Mouse (Mus musculus): ENCODE measurements at regions not wholly inside any gene's neighbourhood (a gene's known extent, or its start where the extent isn't known, plus 50 kb on each side); places are given as distances from the start of the nearest gene placed in this dataset.

DNA sequence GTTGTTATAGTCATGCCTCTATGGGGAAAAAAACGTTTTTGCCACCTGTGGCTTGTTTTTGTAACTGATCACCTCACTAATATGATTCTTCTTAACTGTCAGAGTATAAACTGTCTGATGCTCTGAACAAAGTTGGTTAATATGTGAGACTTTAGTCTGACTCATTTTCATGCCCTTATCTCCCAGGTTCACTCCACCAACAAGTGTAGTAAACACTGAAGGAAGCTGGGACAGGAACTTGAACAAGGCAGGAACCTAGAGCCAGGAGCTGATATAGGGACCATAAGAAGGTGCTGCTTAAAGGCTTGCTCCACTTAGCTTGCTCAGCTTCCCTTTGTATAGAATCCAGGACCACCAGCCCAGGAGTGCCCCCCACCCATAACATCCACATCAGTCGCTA lies 124.0 kb upstream of the Itga4 start:
- no peak overlapping the region for H3K4me3 ChIP-seq (ENCODE audit: insufficient read depth, low read depth, low read length)
- no peaks in the 10 kb centered on the region for H3K4me1 ChIP-seq (ENCODE audit: control insufficient read depth, insufficient read depth, insufficient read length, low read length)
- H3K27ac ChIP-seq (replicated peaks; ENCODE audit: low read depth, low read length) = 0 out of 2 replicates have a peak overlapping the region, but pooled peaks have one; percentile 7

DNA sequence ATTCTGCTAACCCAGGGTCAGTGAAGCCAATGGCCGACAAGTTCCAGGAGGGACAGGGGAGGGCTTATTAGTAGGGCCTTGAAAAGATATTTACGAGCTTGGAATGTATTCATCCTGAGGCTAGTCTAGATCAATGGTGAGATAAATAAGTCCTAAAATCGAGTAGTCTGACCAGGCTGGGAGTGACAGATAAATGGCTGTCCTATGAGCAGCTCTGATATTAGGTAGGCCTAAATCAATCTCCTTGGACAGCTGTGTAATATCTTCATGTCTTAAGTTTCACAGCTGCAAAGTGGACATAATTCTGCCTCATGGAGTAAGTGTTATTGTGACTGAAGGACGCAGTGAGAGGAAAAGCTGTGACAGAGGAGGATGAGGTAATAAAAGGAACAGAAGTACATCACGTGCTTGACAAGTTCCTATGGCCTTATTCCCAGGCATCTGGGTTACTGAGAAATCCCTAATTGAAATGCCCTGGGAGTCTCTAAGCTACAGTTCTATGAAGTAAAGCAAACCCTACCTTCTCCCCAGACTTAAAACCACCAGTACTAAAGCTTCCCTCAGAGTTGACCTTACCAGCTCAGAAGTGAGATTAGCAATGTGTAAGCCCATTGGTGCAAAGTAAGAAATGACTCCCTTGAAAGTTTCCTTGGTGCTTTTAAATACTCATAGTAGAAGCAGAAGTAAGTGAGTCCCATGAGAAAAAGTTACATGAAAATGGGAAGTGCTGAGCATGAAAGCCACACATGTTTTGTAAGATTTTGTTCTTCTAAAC lies 123.3 kb upstream of the Itga4 start:
- Histone ChIP-seq H3K4me1 (ENCODE audit: control insufficient read depth, insufficient read depth, insufficient read length, low read length) (no peaks in the 10 kb centered on the region), H3K27ac (replicated peaks; ENCODE audit: low read depth, low read length) (peak overlapping the region; percentile 7; the same call in 1 of the 2 replicates), H3K4me3 (ENCODE audit: insufficient read depth, low read depth, low read length) (no peak overlapping the region)

DNA sequence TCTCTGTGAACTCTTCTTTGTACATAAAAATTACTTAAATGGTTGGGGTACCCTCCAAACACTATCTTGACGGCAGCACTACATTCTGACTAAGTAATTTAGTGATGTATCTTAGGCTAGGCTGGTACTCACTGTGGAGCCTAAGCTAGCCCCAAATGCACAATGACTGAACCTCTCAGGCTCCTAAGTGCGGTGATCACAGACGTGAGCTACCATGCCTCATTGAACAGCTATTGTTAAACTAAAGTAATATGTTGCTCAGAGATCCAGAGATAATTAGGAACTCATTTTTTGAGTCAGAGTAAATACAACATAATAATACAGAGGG lies 122.7 kb upstream of the Itga4 start:
- Histone ChIP-seq H3K4me1 (ENCODE audit: control insufficient read depth, insufficient read depth, insufficient read length, low read length) (no peaks in the 10 kb centered on the region), H3K4me3 (ENCODE audit: insufficient read depth, low read depth, low read length) (no peak overlapping the region), H3K27ac (replicated peaks; ENCODE audit: low read depth, low read length) (no peak overlapping the region)

DNA sequence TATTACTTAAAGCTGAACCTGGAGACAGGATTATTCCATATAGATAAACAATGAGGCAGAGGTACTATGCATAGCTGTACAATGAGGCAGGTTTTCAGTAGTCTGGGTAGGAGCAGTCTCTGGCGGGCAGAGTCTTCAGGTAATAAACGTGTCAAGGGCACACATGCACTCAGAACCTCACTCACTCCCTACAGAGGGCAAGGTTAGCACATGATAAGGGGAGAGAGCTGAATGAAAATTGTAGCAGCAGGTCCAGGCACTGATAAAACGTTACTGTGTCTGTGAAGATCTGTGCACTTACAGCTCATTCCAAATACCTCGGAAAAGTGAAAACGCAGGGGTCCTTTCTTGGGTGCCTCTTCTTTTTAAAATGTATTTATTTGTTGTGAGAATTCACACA lies 120.9 kb upstream of the Itga4 start:
- H3K27ac ChIP-seq (replicated peaks; ENCODE audit: low read depth, low read length) = no peak overlapping the region

DNA sequence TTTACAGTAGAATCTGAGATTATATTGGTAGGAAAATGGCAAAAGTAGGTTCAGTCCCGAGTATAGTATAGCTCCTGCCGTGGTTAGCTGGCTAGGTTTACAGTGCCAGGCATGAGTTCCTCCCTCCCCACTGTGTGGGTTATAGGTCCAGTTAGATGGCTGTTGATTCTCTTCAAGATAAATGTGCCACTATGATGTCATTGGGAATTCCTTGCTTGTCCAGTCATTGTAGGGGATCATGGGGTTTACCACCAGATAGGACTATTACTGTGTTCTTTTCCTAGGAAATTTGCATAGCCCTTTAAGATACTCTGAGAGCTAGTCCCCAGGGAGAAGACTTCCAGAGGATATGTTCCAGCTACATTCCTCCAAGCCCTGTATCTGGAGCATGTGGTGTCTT lies 119.2 kb upstream of the Itga4 start:
- H3K27ac ChIP-seq (replicated peaks; ENCODE audit: low read depth, low read length) = no peak overlapping the region
- H3K4me3 ChIP-seq (ENCODE audit: insufficient read depth, low read depth, low read length) = no peak overlapping the region
- no peaks in the 10 kb centered on the region for H3K4me1 ChIP-seq (ENCODE audit: control insufficient read depth, insufficient read depth, insufficient read length, low read length)

More for the DNA sequence above, 120.9 kb upstream of the Itga4 start:
- H3K4me1 ChIP-seq (ENCODE audit: control insufficient read depth, insufficient read depth, insufficient read length, low read length) = no peaks in the 10 kb centered on the region
- no peak overlapping the region for H3K4me3 ChIP-seq (ENCODE audit: insufficient read depth, low read depth, low read length)

DNA sequence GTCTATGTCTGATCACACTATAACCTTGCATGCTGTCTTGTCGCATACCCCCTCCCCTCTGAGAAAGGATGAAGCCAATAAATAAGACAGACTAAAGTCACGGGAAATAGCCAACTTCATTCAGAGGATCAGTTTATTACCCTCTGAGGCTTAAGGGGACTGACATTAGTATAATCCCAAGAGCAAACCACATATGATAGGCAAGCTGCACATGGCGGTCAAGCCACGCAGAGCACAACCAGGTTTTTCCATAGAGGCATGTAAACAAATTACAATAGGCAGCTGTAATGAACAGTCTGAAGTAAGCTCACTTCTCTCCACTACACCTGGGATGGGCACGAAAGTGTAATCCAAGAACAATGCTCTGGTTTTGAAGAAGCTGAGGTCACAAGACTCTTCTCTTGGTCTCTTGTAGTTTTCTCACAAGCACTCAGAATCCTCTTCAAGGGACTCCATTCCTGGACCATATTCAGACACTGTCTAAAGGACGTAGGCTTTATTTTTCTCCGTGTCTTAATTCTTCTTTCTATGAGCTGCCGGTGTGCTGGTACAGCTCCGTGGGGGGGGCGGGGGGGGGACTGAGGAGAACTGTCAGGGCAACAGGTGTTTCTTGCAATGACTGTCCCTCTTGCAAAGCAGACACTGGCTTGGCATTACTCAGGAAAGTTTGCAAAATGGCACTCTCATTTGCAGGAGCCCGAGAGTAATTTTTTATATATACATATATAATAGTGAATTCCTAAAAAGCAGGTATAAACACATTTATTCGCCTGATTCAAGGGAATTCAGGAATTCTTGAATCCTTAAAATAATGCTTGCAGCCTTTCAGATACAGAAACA lies 118.4 kb upstream of the Itga4 start:
- no peak overlapping the region for H3K27ac ChIP-seq (replicated peaks; ENCODE audit: low read depth, low read length)
- H3K4me1 ChIP-seq (ENCODE audit: control insufficient read depth, insufficient read depth, insufficient read length, low read length) = no peaks in the 10 kb centered on the region
- no peak overlapping the region for H3K4me3 ChIP-seq (ENCODE audit: insufficient read depth, low read depth, low read length)

DNA sequence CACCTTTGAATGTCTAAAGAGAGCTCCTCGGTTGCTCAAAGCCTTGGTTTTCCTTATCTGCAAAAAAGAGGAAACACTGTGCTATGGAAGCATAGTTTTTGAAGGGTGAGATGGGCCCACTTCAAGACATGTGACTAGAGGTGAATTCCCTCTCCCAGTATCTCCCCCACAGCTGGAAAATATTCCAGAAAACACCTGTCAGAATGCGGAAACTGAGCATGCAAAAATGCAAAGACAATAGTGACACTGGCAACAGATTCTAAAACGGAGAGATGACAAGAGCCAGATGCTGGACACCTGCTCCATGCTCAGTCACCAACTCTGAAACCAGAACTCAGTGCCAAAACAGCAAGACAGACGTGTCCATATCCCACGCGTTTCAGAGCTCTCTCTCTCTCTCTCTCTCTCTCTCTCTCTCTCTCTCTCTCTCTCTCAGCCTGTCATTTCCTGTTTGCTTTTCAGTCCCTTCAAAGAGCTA lies 117.5 kb upstream of the Itga4 start:
- Histone ChIP-seq H3K4me1 (ENCODE audit: control insufficient read depth, insufficient read depth, insufficient read length, low read length) (no peaks in the 10 kb centered on the region), H3K27ac (replicated peaks; ENCODE audit: low read depth, low read length) (no peak overlapping the region), H3K4me3 (ENCODE audit: insufficient read depth, low read depth, low read length) (no peak overlapping the region)

DNA sequence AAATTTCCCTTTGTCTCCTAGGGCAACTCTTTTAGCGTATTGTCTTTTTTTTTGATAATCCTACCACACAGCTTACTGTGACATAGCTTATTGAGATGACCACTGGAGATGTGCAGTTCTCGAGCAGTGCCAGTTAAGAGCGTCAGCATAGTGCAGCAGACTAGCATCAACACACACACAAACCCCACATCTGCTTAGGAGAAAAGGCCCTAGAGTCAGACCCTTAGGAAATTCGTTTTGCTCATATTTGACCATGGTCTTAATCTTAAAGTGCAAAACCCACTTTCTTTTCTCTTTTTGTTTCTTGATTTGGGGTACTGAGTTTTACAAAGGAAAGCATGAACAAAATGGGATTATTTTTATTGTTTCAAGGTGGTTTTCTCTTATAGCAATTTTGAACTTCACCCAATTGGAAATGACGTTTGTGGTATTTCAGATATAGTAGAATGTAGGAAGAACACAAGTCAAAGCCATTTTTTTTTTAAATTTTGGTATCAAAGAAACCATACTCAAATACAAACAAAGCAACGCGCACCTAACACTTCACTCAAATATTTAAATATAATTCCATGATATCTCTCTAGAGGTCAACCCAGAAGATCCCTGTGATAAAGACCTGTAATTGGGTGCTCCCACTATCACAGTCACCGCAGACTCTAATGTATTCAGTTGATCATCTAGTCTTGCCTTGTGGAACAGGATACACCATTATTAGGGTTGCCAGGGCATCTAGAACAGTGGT lies 116.7 kb upstream of the Itga4 start:
- Histone ChIP-seq H3K4me1 (ENCODE audit: control insufficient read depth, insufficient read depth, insufficient read length, low read length) (no peaks in the 10 kb centered on the region), H3K27ac (replicated peaks; ENCODE audit: low read depth, low read length) (no peak overlapping the region), H3K4me3 (ENCODE audit: insufficient read depth, low read depth, low read length) (no peak overlapping the region)

DNA sequence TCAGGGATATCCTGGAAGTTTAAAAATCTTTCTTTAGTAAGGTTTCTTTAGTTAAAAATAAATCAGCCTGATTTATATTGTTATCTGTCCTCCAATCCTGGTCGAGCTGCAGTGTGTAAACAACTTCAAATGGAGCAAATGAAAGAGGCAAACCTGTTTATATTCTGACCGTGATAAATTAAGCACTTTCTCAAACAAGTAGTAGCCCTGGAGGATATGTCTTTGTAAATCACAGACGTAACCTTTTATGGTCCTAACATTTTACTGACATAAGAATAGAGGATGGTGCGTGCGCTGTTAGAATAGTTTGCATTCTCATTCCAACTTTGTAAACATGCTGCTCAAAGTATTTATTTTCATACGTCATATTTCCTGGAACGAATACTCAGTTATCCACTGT lies 113.3 kb upstream of the Itga4 start:
- Histone ChIP-seq H3K27ac (replicated peaks; ENCODE audit: low read depth, low read length) (no peak overlapping the region), H3K4me3 (ENCODE audit: insufficient read depth, low read depth, low read length) (no peak overlapping the region), H3K4me1 (ENCODE audit: control insufficient read depth, insufficient read depth, insufficient read length, low read length) (no peaks in the 10 kb centered on the region)

DNA sequence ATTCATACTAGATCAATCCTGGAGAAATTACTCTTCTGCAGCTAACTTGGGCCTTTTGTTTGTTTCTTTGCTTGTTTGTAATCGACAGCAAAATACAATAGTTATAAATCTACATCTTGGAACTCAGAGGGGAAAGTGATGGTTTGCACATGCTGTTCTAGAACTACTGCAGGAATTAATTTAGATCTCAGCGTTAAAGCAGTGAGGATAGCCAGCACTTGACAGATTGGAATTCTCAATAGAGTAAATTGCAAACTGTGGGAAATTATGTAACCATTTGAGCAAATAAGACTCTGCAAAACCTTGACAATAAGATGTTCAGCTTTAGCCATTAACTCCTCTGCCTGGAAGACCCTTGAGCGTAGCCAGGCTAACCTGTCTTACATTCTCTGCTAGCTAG lies 112.0 kb upstream of the Itga4 start:
- no peak overlapping the region for H3K27ac ChIP-seq (replicated peaks; ENCODE audit: low read depth, low read length)
- H3K4me3 ChIP-seq (ENCODE audit: insufficient read depth, low read depth, low read length) = no peak overlapping the region

DNA sequence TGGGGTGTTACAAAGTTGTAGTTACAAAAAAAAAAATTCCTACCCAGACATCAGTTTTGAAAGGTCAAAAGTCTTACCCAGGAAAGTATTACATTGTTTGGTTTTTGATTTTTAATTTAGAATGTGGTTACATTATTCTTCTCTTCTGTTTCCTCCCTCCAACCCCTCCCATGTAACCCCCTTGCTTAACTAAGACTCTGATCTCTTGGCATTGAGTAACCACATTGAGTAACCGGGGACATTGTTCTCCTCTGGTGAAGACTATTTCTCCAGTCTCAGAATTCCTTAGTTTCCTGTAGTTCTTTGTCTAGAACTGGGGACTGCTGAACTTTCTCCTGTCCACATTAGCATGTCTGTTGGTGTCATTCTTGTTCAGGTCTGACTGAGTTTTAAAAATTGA lies 109.3 kb upstream of the Itga4 start:
- Histone ChIP-seq H3K27ac (replicated peaks; ENCODE audit: low read depth, low read length) (no peak overlapping the region), H3K4me3 (ENCODE audit: insufficient read depth, low read depth, low read length) (no peak overlapping the region), H3K4me1 (ENCODE audit: control insufficient read depth, insufficient read depth, insufficient read length, low read length) (no peaks in the 10 kb centered on the region)

More for the DNA sequence above, 112.0 kb upstream of the Itga4 start:
- H3K4me1 ChIP-seq (ENCODE audit: control insufficient read depth, insufficient read depth, insufficient read length, low read length) = no peaks in the 10 kb centered on the region

DNA sequence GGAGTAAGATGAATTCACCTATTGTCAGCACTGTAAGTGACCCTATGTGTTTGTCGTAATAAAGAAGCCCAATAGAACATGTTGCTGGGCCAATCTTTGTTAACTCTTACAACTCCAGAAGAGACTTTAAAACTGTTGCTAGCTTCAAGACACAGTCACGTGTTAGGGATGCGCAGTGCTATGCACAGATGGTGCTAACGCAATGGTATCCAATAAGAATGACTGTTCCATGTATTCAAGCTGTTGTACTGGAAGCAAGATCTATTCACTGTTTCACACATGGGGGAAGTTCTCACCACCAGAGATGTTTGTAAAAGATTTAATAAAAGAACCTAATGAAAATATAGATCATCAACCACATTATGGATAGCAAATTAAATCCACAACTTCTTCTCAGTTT lies 108.7 kb upstream of the Itga4 start:
- no peak overlapping the region for H3K4me3 ChIP-seq (ENCODE audit: insufficient read depth, low read depth, low read length)
- H3K27ac ChIP-seq (replicated peaks; ENCODE audit: low read depth, low read length) = no peak overlapping the region
- no peaks in the 10 kb centered on the region for H3K4me1 ChIP-seq (ENCODE audit: control insufficient read depth, insufficient read depth, insufficient read length, low read length)

DNA sequence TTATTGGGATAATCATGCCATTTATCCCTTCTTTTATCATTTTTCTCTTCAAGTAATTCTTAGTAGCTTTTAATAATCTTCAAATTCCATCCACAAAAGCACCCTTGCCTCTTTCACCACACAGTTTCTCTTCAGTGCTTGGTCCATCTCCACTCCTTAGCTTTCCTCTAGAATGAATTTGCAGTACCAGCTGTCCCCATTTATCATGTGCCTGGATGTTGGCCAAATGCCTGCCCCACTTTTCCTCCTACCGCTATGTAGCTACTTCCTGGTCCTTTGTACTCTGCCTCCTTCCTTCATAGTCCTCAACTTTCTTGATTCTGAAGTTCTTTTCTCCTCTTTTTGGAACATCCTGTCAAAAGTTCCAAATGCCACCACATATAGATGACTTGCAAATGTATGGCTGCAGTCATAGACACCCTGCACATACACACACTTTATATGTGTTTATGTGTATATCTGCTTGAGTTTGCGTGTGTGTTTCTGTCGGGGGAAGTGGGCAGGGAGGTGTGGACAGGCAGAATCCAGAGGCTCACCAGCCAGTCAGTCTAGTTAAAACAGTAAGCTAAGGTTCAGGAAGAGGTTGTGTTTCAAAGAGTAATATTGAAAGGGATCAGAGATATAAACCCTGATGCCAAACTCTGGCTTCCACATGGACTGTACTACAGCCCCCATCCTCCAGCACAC lies 106.1 kb upstream of the Itga4 start:
- Histone ChIP-seq H3K4me3 (ENCODE audit: insufficient read depth, low read depth, low read length) (no peak overlapping the region), H3K27ac (replicated peaks; ENCODE audit: low read depth, low read length) (no peak overlapping the region), H3K4me1 (ENCODE audit: control insufficient read depth, insufficient read depth, insufficient read length, low read length) (no peaks in the 10 kb centered on the region)

DNA sequence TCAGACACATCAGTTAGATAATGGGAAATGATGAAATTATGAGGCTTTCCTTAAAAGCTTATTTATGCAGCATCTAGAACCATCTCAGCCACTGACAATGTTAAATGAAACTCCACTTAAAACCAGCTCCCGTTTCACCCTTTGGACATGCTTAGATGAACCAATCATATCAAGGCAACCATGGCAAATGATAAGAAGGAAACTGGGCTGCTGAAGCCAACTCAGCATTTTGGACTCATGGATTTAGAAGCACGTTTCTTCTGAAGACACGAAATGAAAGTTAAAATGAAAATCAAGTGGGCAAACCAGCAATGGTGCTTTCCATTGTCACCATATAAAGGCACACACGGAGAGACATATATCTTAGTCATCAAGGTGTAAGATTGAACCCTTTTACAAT lies 103.6 kb upstream of the Itga4 start:
- Histone ChIP-seq H3K4me1 (ENCODE audit: control insufficient read depth, insufficient read depth, insufficient read length, low read length) (no peaks in the 10 kb centered on the region), H3K4me3 (ENCODE audit: insufficient read depth, low read depth, low read length) (no peak overlapping the region), H3K27ac (replicated peaks; ENCODE audit: low read depth, low read length) (no peak overlapping the region)
